Mouse (Mus musculus): ENCODE results near the gene Pi4k2a.

Gene Pi4k2a

DNA sequence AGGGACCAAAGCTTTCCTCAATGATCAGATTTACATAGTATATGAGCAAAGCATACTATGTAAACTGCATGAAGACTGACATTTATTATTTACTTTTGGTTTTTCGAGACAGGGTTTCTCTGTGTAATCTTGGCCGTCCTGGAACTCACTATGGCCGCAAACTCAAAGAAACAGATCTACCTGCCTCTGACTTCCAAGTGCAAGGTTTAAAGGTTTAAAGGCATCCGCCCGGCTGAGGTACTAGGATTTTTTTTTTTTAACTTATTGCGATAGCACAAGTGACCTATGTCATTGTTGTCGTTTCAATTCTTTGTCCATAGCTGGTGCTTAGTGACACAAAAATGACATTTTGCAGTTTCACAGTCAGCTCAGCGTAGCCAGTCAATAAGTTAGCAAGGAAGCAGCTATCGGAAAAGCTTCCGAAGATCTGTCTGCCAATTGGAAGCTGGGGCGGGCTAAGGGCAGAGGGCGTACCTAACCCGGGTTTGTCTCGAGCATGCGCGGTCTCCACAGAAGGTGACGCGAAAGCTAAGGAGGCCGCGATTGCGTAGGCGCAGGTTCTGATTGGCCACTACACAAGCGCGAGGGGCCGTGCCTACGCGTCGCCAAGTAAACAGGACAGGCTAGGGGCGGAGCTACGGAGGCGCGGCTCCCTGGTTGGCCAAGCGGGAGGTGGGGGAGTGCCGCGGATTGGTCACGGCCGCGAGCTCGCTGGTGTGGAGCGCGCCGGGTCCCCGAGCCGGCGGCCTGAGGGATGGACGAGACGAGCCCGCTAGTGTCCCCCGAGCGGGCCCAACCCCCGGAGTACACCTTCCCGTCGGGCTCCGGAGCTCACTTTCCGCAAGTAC, at the start of gene Pi4k2a:
Gene Pi4k2a (plus strand): TSS at position 723 of the 848 bp plus-strand sequence.
- in situ Hi-C loops (cut with MboI, MseI) = no loop called here

DNA sequence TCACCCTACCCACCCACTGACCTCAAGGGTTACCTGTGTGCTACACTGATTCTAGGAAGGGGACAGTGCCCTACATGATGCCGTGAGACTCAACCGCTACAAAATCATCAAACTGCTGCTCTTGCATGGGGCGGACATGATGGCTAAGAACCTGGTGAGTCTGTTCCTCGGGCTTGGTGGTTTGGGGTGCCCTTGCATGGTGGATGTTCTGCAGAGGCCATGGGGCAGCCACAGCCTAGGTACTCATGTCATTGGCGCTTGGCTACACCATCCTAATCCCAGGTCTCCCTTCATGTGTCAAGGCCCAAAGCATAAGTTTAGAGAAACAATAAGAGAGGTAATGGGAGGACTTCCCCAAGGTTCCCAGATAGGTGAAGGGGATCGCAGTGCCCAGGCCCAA, 46.3 kb upstream of the Pi4k2a start:
- in situ Hi-C loops (cut with MboI, MseI) = no loop called here

DNA sequence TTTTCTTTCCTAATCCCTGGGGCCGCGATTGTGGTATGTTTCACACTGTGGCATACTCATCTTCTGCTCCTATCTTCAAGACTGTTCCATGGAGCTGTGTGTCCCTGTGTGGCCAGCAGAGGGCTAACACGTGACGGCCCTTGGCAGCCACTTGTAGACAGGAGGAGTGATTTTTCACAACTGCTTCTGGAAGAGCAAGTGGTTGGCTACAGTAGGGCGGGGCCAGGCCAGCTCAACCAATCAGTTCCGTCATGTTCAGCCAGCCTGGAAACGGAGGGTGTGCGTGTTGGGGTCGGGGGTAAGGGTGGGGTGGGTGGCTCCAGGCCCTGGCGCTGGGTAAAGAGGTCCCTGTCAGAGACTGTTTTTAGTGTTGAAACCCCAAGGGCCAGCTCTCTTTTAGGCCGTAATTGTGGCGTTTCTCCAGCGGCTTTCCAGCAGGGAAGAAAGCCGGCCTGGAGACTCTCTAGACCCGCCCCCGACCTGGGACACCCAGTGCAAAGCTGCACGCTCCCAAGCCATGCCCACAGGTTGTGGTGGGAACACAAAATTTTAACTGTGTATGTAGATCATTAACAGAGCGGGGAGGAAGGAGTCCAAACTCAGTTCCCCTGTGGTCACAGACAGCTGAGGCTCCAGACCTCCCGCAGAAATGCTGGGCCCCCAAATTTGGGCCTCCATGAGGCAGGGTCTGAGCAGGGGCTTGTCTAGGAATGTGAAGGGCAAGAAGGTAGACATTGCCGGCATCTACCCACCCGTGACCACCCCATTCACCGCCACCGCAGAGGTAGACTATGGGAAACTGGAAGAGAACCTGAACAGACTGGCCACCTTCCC, 44.8 kb upstream of the Pi4k2a start, which contains the start of gene Hoga1:
Gene Hoga1 (plus strand): TSS at position 342 of the 834 bp plus-strand sequence.
- in situ Hi-C loops (cut with MboI, MseI) = no loop called here

DNA sequence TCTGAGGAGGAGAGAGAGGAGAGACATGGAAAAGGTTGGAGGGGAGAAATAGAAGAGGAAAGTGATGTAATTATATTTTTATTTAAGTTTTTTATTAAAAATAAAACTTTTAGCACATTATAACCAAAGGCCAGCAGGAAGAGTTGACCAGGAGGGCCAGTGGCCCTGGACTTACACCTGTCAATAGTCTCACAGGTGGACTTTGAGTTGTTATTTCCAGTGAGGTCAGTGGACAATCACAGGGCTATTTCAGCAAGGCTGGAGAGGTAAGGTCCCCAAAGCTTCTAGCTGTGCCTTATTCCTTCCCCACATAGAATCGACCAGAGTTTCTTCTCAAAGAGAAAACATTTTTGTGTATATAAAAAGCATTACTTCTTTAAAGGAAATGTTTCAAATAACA, 40.0 kb upstream of the Pi4k2a start:
- in situ Hi-C loops (cut with MboI, MseI) = loop anchor here (10.0 kb wide), 1 partner anchor 1115 kb away; no protein-coding TSS in a partner anchor

DNA sequence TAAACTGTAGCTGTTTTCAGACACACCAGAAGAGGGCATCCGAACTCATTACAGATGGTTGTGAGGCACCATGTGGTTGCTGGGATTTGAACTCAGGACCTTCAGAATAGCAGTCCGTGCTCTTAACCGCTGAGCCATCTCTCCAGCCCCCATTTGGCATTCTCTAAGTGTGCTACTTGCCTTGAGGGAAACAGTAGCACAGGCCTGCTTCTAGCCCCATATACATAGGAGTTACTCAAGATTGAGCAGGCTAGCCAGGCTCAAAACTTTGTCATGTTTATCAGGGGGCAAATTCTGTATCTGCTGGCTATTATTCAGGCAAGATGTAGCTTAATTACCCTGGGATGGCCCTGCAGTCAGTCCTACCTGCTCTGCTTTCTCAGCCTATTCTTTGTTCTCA, 38.9 kb upstream of the Pi4k2a start:
- in situ Hi-C loops (cut with MboI, MseI) = loop anchor here (10.0 kb wide), 1 partner anchor 1113 kb away; no protein-coding TSS in a partner anchor

DNA sequence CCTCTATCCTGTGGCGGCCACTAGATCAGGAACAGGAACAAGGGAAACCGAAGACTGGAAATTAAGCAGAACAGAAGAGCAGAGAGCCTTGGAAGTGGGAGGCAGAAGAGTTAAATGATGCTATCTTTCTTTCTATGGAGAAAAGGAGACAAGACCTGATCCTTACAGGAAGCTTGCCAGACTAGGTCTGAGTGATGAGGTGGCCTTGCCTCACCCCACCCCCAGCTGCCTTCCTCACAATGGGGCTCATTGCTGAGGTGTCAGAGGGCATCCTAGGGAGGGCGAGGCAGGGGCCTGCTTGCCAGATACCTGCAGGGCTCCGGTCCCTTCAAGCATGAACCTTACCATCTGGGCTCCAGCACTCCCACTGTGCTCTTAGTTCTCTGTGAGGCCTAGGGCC, 38.3 kb upstream of the Pi4k2a start, which contains the start of gene 4933411K16Rik:
Gene 4933411K16Rik (plus strand): TSS at position 301 of the 400 bp plus-strand sequence.
- in situ Hi-C loops (cut with MboI, MseI) = loop anchor here (10.0 kb wide), 1 partner anchor 1113 kb away; no protein-coding TSS in a partner anchor

DNA sequence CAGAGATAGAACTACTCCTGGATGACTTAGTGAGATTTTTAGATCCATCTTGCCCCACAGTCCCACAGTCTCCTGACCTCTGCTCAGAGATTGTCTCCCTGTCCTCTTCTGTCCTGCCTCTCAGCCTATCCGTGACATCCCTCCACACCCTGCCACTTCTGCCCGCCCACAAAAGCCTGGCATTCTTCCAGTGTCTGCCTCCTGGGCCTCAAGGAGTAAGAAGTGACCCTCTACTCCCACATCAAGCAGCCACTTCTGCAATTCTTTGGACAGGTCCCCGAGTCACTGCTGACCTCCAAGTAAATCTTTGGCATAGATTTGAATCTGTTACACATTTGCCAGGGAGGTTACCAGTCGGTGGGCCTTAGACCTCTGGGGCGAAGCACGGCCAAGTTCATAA, 36.0 kb upstream of the Pi4k2a start:
- in situ Hi-C loops (cut with MboI, MseI) = loop anchor here (10.0 kb wide), 1 partner anchor 1111 kb away; no protein-coding TSS in a partner anchor

DNA sequence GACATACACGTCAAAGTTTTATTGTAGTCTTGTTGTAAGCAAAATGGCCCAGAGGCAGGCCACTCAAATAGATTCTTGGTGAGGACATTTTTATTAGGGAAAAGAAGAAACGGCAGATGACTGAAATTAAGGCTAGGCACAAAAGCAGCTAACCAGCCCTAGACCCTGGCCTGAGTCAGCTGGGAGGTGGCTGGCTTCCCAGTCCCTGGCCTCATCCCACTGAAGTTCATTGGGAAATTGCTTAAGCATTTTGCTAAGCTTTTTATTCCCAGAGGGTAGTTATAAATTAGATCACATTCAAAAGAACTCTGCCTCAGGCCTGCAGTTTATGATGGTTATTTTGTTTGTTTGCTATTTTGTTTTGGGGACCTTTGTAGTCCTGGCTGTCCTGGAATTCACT, 34.4 kb upstream of the Pi4k2a start:
- in situ Hi-C loops (cut with MboI, MseI) = loop anchor here (10.0 kb wide), 1 partner anchor 1109 kb away; no protein-coding TSS in a partner anchor

DNA sequence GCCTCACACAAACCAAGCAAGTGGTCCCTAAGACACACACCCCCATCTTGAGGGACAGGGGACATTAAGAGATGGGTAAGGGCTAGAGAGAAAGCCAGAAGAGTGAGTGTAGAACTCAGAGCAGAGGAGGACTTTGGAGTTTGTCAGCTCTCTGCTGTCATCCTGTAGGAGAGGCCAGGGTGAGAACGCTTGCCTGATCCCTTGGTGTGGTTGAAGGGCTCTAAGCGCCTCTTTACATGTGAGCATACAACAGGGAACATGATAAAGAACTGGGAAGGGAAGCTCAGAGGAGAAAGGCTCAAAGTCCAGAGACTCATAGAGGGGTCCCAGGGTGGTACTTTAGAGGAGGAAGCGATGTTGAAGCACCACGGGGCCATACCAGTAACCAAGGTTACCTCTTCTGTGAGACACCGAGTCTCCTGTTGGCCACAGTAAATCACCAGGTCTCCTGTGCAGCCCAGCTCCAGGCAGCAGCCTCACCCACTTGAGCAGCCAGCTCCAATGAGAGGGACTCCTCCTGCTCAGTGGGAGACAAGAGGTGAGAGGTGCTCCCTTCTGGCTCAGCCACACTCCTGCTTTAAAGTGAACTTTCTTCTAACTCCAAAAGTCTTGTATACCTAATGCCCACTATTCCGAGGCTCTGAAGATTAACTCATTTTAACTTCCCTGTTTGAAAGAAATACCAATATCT, 33.4 kb upstream of the Pi4k2a start:
- in situ Hi-C loops (cut with MboI, MseI) = loop anchor here (10.0 kb wide), 1 partner anchor 1108 kb away; no protein-coding TSS in a partner anchor

DNA sequence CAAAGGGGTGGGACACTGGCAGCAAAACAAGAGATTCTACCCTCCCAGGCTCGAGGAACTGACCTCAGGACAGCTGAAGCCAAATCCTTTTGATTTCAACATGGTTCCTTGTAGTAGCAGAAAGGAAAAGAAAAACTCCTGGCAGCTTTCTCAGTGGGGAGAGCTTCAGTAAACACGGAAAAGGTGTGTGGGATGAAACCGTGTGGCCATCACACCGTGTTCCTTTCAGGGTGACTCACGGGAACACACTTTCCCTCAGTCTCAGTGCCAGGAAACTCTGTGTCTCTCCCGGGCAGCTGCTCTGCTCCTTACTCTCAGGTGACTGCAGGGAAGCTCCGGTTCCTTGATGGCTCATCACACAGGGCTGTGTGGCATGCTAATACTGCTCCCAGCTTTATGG, 31.8 kb upstream of the Pi4k2a start:
- in situ Hi-C loops (cut with MboI, MseI) = loop anchor here (10.0 kb wide), 1 partner anchor 1106 kb away; no protein-coding TSS in a partner anchor

DNA sequence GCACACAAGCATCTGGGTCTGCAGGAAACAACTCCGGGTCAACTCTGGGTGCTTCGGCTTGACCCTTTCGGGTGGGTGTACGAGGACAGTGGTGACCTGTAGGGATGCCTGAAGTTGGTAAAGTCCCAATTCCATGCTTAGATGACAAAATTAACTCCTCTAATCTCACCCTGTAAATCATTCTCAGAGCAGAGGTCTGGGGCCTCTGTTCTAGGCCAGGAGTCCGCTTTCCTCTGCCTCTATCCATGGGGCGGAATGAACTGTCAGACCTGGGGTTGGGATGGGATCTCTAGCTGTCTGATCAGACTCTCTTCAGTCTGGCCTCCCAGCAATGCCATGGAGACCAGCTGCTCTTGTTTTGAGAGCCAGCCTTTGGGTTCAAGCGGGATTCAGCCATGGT, 28.8 kb upstream of the Pi4k2a start:
- in situ Hi-C loops (cut with MboI, MseI) = no loop called here

DNA sequence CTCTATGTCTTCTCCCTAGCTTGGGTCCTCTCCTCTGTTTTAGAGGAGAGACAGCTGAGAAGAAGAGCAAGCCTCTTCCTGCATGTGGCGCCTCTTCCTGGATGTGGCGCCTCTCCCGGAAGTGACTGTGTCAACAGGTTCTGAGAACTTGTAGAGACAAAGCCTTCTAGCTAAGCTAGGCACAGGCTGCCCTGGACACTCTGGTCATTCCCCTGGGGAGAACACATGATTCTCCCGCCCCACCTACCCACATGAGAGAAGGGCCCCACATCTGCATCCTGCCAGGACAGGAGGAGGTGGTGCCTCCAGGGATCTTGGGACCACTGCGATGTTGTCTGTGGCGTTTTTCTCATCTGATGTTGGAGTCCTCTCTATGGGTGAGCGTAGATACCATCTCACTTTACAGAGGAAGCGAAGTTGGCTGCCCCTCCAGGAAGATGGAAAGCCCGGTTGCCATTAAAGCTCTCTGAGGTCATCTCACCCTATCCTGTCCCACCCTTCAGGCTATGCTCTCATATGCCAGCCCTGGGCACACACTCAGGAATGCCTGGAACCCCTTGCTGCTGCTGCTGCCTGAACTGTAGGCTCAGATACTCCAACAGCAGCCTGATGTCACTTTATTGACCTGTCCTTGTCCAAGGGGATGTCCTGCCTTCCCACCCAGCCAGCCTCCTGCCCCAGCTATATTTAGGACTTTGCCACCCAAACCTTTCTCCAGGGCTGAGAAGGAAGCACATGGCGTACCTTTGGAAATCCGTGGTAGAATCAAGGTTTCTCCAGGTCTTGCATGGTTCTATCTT, 21.6 kb upstream of the Pi4k2a start:
- in situ Hi-C loops (cut with MboI, MseI) = no loop called here

DNA sequence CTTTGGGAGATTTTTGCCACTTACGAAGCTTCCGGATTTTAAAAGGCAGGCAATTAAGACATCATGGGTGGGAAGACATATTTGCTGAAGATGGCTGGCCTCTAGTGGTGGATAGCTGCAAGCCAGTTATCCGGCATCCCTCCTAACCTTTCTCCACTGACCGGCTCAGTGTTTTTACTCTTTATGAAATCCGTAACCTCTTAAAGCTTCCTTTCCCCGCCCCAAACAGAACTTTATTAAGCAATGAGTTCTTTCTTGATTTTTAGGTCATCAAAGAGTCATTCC, 21.1 kb upstream of the Pi4k2a start:
- in situ Hi-C loops (cut with MboI, MseI) = no loop called here

DNA sequence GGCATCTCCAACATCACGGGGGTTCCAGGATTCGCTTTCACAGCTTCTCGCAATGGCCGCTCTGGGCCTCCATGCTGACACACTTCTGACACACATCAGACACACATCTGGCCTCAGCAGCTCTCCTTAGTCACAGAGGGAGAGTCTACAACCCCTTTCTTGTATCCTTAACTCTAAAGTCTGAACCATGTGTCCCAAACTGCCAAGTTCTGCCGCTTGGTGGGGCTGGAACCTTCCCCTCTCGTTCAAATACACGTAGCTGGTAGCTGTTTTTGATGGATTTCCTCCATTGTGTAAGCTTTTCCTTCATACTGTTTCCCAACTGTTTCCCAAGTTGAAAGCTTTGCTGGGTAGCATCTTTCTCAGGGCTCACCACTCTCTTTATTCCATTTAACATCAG, 19.0 kb upstream of the Pi4k2a start:
- in situ Hi-C loops (cut with MboI, MseI) = no loop called here

DNA sequence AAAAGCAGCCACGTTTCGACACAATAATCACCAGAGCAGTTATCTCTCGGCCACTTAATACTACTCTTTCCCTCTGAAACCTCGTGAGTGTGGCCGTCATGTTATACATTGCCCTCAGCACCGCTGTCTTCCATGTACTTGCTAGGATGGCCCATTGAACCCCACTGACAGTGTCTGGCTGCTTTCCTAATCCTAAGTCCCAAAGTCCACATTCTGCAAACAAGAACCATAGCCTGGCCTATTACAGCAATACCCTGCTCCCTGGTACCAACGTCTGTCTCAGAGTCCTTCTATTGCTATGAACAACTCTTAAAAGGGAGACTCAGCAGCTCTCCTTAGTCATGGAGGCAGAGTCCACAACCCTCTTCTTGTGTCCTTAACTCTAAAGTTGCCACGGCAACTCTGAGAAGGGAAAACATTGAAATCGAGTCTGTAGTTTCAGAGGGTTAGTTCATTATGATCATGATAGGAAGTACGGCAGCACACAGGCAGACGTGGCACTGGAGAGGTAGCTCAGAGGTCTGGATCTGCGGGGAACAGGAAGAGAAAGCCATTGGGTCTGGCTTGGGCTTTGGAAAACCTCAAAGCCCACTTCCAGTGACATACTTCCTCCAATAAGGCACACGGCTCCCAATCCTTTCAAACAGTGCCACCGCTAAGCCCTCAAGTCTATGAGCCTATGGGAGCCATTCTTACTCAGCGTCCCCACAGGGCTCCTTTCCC, 18.2 kb upstream of the Pi4k2a start:
- in situ Hi-C loops (cut with MboI, MseI) = no loop called here

DNA sequence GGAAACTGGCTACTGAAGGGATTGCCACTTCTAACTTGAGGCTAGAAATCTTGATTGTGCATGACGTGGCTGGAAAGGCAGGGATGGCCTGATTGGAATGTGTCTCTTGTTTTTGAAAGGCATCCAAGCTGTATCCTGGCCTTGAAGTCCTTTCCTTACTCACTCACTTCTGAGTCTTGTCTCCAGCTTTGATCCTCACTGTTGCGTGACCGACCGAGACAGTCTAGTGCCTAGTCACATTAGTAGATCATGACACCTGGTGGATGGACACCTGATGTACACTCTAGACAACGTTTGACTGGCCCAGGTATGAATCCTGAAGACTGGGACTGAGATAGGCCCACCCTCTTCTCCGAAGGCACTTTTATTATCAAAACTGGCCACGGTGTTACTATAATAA, 17.5 kb upstream of the Pi4k2a start:
- in situ Hi-C loops (cut with MboI, MseI) = no loop called here

DNA sequence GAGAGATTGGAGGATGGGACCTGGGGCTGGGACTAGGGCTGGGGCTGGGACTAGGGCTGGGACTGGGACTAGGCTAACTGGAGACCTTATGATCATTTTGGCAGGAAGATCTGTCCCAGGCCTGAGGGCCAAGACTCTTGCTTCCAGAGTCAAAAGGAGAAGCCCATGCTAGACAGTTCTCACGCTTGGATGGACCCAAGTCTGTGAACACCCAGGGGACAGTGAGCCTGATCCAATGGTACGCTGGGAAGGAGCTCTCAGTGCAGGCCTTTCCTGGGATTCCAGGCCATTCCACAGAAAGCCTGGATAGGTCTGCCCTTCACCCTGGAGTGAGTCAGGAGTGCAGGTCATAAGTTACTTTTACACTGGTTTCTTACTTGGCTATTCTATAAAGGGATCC, 15.2 kb upstream of the Pi4k2a start:
- in situ Hi-C loops (cut with MboI, MseI) = no loop called here

DNA sequence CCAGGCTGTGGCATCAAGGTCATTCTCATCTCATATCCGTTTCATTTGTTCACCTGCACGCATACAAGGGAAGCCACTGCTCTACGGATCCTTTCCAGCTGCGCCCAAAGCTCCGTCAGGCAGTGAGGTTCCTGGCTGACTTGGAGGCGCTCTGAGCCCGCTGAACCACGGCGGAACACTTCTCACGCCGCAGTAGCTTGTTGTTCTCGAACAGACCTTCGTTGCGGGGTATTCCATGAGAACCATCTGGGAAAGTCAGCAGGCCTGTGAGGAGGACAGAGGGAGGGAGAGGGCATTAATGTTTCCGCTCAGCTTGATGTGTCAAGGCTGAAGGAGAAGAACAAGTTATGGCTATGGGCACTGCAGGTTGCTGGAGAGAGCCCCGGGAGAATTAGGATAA, 14.3 kb upstream of the Pi4k2a start:
- in situ Hi-C loops (cut with MboI, MseI) = no loop called here

DNA sequence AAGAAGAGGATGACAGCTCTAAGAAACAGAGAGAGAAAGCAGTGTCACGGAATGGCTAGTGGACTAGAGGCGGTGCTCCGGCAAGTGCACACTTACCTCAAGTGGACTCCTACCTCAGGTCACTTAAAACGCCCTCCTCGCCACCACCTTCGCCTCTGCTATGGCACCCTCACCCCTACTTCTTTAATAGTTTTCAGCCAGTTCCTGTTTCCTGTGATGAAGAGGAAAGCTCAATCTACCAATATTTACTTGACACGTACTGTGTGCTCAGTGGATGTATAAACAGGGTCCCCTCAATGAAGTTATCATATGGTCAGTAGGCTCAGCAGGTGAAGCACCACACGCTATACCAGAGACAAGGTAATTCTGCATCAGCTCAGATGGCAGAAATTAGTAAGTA, 11.7 kb upstream of the Pi4k2a start:
- in situ Hi-C loops (cut with MboI, MseI) = no loop called here

DNA sequence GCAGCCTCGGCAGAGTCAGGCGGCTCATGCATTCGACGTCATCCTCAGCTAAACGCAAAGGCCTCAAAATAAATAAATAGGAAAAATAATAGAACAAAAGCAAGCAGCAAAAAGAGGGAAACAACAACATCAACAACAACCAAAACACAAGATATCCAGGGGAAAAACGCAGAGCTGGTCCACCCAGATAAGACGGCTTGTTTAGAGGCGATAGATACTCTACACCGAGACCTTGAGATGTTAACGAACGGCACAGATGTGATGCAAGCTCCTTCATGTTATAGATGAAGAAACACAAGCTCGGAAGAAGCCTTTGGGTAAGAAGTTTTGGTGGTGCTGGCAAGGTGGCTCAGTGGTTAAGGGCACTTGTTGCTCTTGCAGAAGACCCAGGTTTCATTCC, 11.3 kb upstream of the Pi4k2a start:
- in situ Hi-C loops (cut with MboI, MseI) = no loop called here
